Mouse (Mus musculus) R1 (cell line): ENCODE measurements around the gene Tmem270.

ENCODE experiments used
- DNase-seq: peaks from one replicate; pipeline ENCODE4 v3.0.0-alpha.2; 2018; ENCODE audit warnings: low read depth, low spot score

The Tmem270 gene

DNA sequence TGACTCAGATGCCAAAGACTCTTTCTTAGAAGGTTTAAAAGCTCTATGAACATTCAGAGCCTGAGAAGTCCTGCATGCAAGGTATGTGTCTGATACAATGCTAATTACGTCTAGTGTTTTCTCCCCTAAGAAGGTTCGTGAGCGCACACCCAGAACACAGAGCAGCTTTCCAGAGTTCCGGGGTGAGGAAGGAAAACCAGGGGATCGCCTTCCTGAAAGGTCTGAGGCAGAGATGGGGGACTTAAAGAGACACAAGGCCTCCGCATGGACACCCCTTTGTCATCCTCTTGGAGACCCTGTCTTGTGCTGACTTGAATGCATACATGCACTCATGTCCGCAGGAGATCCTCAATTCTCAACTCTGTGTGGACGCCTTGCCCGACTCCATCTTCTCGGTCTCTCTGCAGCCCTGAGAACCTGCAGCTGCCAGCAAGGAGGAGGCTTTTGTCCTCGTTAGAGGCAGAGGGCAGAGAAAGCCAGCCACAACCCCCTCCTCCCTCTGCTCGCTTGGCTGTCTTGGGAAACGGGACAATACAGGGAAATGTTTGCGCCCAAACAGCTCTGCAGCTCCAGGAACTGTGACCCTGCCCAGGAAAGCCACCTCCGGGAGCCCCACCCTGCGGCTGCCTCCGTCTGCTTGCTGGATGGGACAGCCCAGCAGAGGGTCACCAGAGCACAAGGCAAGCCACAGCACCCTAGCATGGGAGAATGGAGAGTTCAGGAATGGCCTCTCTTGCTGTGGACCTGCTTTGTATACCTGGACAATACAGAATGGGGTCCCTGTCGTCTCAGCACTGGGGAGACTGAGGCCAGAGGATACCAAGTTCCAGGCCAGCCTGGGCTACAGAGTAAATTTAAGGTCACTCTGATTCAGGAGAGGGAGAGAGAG, 18.8 kb downstream of the Tmem270 start:
- no peak for DNase-seq

DNA sequence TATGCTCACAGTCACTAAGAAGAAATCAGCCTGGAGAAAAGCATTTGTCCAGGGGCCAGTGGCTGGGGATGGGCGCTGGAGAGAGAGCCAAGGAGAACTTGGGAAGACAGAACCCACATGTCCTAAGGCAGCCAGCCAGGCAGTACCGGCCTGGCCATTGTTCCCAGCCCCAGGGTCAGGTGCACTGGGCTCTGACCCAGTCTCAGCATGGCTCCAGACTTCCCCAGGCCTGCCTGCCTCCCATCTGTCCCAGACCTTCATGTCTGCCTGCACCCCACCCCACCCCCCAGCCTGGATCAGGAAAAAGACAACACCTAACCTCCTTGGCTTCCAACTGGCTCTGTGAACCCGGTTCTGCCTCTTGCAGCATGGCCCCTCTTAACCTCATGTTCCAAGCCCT, 23.5 kb downstream of the Tmem270 start:
- no peak for DNase-seq

DNA sequence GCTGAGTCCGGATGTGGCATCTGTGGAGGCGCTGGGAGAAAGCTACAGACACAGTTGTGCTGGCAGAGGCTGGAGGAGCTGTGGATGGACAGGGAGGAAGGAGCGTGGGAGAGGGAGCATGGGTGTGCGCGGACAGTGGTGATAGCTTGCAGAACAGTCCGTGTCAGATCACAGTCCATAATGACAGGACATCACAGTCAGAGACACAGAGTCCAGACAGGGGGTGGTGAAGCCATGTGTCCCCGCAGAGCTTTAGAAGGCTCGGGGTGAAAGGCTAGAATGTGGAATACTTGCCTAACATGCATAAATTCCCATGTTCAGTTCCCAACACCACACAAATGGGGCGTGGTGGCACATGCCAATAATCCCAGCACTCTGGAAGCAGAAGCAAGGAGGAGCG, 29.7 kb downstream of the Tmem270 start:
- DNase-seq = no peak

DNA sequence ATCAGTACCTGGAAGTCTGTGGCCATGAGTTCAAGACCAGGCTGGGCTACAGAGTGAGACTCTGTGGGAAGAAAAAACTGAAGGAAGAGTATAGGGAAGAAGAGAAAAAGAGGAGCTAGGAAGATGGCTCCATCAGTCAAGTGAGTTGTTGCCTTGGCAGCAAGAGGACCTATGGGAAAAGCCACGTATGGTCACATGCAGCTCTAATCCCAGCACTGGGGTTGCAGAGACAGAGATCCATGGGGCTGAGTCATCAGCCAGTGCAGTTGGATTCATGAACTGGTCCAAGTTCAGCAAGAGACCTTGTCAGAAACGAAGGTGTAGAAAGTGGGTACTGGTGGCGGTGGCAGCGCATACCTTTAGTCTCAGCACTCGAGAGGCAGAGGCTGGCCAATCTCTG, 31.3 kb downstream of the Tmem270 start:
- no peak for DNase-seq

DNA sequence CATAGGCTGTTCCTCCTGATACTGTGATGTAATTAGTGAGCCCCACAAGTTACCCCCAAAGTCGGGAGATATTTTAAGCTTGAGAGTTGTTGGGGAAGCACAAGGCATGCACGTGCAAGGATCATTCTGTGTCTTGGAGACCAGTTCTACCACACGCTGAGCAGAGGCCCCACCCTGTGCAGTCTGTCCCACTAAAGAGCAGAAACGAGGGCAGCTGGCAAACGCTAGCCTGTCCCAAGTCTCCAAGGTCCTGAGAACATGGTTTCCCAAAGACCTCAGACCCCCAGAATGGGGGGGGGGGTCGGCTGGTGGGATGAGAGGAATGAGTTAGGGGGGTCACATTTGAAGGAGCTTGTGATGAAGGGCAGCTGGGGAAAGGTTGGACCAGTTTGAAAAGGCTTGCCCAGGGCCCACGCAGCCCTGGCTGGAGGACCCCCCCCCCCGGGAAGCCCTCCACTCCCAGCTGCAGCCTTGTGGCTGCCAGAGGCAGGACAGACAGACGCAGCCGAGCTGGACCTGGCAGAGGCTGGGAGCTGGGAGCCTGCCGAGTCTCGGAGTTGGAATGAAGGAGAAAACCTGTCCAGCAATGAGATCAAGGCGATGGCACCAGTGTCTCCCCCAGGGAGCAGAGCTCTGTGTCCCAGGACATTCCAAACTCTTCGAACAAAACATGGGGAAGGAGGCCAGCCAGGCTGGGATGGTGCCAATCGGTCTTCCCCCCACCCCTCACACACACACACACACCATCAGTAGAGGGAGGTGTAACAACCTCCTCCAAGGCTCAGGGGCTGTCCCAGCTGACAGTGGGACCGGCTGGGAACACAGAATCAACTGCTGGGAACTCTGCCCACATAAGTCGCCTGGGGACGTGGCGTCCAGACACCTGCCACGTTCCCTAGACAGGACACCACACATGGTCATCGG, 32.3 kb downstream of the Tmem270 start:
- no peak for DNase-seq

DNA sequence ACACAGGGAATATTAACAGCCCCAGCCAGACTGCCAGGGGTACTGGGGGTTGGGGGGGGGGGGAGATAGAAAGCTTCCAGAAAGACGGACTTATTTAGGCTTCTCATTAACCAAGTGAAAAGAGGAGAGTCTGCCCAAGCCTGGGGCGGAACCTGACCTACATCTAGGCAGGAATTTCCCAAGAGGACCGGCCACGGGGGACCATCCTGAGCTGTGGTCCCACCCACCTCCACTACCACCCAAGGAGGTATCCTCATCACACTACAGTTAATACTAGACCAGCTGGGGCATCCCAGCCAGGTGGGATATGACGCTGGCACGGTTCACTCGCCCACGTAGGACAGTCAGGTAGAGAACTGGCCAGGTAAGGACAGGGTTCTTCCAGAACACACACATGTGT, 33.5 kb downstream of the Tmem270 start:
- no peak for DNase-seq

DNA sequence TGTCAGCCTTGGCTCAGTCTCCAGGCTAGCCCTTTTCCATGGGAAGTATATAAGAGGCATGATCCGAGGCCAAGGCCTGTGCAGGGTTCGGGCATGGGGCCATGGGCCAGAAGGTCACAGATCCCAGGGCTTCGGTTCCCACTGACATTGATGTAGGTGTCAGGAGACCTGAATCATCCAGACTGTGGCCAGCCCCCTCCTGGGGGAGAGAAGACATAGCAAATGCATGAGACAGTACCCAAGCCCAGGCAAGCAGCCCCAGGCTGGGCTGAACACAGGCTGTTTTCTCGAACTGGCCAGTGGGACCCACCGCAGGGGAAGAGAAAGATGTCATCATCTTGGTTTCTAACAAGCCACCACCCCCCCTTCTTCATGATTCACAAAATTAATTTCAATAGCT, 33.9 kb downstream of the Tmem270 start:
- DNase-seq = no peak

DNA sequence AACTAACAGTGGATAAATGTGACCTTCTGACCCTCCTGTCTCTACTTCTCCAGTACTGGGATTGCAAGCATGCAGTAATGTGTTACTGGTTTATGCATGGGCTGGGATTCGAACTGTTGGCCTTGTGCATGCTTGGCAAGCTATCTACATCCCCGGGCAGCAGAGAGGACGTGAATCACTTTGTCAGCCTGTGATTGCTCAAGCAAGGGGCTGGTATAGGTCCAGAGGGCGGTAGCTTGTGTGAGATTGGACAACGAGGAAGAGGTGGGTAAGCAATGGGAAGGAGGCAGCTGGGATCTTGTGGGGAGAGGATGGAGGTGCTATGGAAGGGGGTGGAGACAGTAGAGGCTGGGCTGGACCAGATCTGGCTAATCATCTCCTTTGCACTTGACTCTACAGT, 38.0 kb downstream of the Tmem270 start:
- DNase-seq = no peak

DNA sequence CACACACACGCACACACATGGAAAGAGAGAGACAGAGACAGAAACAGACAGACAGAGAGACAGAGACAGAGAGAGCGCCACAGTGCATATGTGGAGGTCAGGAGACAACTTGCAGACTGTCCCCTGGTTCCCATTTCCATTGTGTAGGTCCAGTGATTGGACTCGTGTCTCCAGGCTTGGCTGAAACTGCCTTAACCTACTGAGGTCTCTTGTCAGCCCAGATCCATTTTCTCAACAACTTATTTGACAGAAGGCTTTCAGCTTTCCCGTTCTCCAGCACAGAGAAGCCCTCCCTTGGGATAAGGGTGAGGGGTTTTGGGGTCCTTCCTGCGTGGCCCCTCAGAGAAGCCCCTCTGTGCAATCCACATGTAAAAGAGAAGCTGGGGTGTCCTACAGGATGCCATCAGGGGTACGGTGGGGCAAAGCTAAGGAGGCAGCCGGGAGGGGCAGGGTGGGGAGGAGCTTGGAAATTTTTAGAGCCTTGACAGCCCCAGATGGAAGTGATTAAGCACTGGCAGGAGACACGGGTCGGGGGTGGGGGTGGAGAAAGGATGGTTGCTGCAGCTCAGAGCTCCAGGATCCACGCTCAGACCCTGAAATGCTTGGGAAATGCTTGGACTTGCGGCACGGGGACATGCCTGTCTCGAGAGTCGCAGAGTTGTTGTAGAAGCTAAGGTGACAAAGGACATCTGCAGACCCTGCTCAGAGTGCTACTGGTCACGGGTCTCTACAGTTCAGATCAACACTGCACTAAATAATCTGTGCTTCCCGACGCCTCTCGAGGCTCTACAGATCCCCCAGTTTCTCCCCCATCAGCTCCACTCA, 39.0 kb downstream of the Tmem270 start:
- no peak for DNase-seq

DNA sequence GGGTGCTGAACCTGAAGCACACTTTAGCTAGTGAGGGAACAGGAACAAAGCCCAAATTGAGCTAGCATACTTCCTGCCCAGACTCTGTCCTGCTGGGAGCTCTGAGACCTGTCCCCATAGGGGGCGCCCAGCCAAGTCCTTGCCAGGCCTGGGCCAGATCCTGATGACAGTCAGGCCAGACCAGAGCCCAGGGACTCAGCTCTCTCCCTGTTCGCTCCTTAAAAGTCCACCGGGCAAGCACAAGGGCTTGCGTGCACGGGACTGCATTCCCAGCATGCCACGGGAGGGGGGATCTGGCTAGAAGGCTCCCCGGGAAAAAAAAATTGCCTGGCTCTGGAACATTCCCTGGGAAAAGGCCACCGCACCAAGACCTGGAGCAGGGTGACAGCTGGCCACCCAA, 41.4 kb downstream of the Tmem270 start:
- no peak for DNase-seq

DNA sequence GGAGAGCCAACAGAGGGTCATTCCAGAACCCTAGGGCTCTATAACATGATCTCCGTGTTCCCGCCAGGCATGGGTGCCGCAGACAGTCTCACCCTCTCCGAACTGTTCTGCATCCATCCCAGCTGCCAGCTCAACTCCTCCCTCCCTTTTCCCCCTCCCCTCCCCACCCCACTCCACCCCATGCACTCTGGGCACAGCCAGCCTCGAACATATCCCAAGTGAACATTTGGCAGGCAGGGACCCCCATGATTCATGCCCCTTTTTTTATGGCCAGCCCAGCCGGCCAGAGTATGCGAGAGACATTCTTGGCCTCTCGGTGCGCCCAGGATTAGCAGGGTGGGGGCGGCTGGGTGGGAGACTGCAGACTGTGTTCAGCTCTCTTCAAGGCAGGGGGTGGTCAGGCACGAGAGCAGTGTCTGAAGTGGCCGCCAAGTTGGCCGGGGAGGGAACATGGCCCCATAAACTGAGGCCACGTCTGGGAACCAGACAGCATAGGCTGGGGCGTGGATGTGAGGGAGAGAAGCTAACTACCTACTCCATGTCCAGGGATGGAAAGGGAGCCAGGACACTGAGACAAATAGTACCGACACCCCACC, 44.5 kb downstream of the Tmem270 start:
- DNase-seq = no peak

DNA sequence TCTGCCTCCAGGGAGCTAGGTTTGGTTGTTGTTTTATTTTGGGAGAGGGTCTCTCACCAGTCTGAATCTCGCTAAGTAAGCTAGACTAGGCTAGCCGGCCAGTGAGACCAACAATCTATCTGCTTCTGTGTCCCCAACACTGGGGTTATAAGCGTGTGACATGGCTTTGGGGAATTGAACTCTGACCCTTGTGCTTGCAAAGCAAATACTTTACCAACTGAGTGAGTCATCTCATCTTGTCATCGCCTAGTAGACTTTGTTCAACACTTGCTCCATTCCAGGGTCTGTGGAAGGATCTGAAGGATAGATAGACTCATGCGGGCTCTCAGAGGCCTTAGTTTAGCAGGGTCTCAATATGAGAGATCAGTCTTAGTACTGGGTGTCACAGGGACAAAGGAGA, 47.3 kb downstream of the Tmem270 start:
- DNase-seq = no peak

DNA sequence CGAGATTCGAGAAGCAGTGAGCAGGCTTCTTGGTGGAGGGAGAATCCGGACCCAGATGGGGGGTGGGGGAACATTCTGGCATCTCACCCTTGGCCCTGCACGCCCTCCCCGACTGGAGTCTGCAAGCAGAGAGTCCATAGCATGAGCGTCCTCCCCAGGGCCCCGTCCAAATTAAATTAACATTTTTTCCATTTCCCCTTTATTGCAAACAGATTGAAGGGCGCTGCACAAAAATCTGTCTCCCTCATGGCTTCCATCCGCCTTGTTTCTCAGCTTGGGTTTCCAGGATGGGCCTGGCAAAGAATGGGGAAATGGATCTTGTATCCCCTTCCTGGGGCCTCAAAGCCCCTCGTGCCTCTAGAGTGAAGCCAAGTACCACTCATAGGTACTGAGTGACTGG, 48.2 kb downstream of the Tmem270 start:
- DNase-seq = no peak

DNA sequence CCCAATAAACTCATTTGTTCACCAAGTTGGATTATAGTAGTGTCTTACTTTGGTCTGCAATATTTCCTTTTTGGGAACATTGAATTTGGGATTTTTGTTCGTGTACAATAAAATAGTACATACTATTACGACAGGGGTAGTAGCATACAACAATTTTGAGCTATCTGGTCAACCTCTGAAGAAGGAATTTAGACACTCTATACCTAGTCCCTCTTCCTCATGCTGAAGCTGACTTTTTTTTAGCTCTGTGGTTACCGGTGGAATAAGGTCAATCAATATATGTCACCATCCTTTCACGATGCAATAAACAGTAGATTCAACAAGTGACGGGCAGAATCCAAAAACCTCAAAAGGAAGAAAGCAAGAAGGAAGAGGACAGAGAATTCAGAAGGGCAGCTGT, 53.7 kb downstream of the Tmem270 start:
- DNase-seq = no peak
